Mouse (Mus musculus) hindbrain, embryonic 11.5 days (tissue): ENCODE measurements at regions not wholly inside any gene's neighbourhood (a gene's known extent, or its start where the extent isn't known, plus 50 kb on each side); places are given as distances from the start of the nearest gene placed in this dataset.

Source experiments
- ATAC-seq: fragments of 200-750 bp; cut with Nextera tagmentation; 2 replicates; pipeline ENCODE4 v1.8.0; 2017; ENCODE audit warnings: mild to moderate bottlenecking, moderate TSS enrichment, moderate library complexity; ENCODE audit not compliant: low FRiP score
- DNase-seq: peaks from one replicate; pipeline ENCODE4 v3.0.0-alpha.2; 2015; ENCODE audit warnings: low spot score
- H3K27ac ChIP-seq: fragments of 300-500 bp; sonication (generic); 2 replicates; pipeline ENCODE4 v1.5.1; 2014; ENCODE audit warnings: mild to moderate bottlenecking, low read depth, low read length
- H3K27me3 ChIP-seq: fragments of 300-500 bp; sonication (generic); 2 replicates; pipeline ENCODE4 v1.6.1; 2014; ENCODE audit warnings: mild to moderate bottlenecking, low read length, moderate library complexity, mixed read lengths; ENCODE audit not compliant: control insufficient read depth, insufficient read depth
- H3K36me3 ChIP-seq: fragments of 300-500 bp; sonication (generic); 2 replicates; pipeline ENCODE4 v1.6.1; 2014; ENCODE audit warnings: mild to moderate bottlenecking, low read length, moderate library complexity, mixed read lengths; ENCODE audit not compliant: control insufficient read depth, insufficient read depth
- H3K4me1 ChIP-seq: fragments of 300-500 bp; sonication (generic); replicated peaks from 2 replicates; pipeline ENCODE4 v1.6.1; 2014; ENCODE audit warnings: low read length, mixed read lengths; ENCODE audit not compliant: control insufficient read depth, insufficient read depth
- H3K4me2 ChIP-seq: fragments of 300-500 bp; sonication (generic); replicated peaks from 2 replicates; pipeline ENCODE4 v1.6.1; 2014; ENCODE audit warnings: mild to moderate bottlenecking, low read depth, low read length
- H3K4me3 ChIP-seq: fragments of 300-500 bp; sonication (generic); 2 replicates; pipeline ENCODE4 v1.5.1; 2014; ENCODE audit warnings: low read depth, low read length
- H3K9ac ChIP-seq: fragments of 300-500 bp; sonication (generic); 2 replicates; pipeline ENCODE4 v1.6.1; 2014; ENCODE audit warnings: low read depth, low read length
- H3K9me3 ChIP-seq: fragments of 300-500 bp; sonication (generic); 2 replicates; pipeline ENCODE4 v1.6.1; 2016; ENCODE audit warnings: low read length; ENCODE audit not compliant: control insufficient read depth
- WGBS: fragments of 180-500 bp; shearing (Covaris S2); extraction: QIAGEN DNeasy Blood & Tissue Kit; methylation state at CpG from one replicate; pipeline ENCODE4 v1.1.7; 2014; 5-methylcytosine and 5-hydroxymethylcytosine counted together

DNA sequence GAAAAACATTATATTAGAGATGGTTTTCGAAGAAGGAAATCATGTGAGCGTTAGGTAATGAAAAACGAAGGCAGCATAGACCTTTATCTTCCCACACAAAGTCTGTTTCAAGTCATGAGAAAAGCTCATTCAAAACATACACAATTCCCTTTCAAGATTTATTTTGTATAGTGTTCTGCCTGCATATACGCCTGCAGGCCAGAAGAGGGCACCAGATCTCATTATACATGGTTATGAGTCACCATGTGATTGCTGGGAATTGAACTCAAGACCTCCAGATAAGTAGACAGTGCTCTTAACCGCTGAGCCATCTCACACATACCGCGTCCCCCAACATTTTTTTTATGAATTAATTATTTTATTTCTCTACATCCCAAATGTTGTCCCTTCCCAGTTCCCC lies 578.3 kb upstream of the Ccdc54 start:
- H3K36me3 ChIP-seq, result no peaks in the 10 kb centered on the region
- 73% methylated on average over 7 of the region's 7 CpGs for whole genome bisulfite sequencing
- H3K4me1 ChIP-seq, result no peaks in the 10 kb centered on the region
- H3K27ac ChIP-seq, result no peak overlapping the region
- ATAC-seq, result no peak
- no peaks in the 10 kb centered on the region for H3K27me3 ChIP-seq
- DNase-seq, result no peak
- no peak overlapping the region for H3K9ac ChIP-seq
- no peaks in the 10 kb centered on the region for H3K9me3 ChIP-seq
- H3K4me2 ChIP-seq, result no peak overlapping the region
- no peak overlapping the region for H3K4me3 ChIP-seq

DNA sequence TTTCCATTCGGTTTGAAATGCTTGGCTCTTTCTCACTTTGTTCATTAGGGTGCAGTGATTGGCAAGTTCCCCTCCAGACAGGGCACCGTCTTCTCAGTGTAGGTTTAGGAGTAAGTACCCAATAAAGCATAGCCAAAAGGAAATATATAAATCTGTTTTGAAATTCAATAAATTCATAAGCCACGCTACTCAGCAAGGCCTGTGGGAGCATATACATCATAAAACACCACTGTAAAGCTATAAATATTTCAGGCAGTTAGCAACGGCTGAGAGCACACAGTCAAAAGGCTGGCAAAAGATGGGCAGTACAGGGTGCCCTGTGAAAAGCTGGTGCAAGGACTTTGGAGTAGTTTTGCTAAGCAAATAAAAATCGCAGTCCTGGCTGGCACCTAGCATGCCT lies 569.8 kb upstream of the Ccdc54 start:
- DNase-seq, result no peak
- Histone ChIP-seq H3K9me3 (no peaks in the 10 kb centered on the region), H3K27ac (no peak overlapping the region), H3K4me1 (no peaks in the 10 kb centered on the region), H3K36me3 (no peaks in the 10 kb centered on the region), H3K4me3 (no peak overlapping the region), H3K9ac (no peak overlapping the region), H3K27me3 (no peaks in the 10 kb centered on the region), H3K4me2 (no peak overlapping the region)
- ATAC-seq, result no peak
- WGBS, result 85% methylated on average over 5 of the region's 5 CpGs

DNA sequence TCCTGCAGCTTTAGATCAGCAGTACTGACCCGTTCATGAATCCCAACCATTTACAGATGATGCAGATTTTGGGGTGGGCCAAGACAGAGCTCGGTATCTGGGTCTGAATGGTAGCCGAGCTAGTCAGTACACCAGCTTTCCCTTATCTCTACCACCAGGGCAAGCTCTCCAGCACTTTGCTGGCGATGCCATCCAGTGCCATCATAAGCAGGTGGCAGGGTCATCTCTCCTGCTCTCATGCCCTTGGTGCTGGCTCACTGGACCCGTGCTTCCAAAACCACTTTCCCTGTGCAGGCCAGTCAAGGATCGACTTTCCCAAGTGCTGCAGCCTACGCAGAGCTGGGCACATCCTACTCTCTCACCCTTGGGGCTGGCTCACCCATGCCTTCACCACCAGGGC lies 547.6 kb upstream of the Ccdc54 start:
- Histone ChIP-seq H3K27me3 (no peaks in the 10 kb centered on the region), H3K27ac (no peak overlapping the region), H3K36me3 (no peaks in the 10 kb centered on the region), H3K4me1 (no peaks in the 10 kb centered on the region), H3K9ac (no peak overlapping the region), H3K4me2 (no peak overlapping the region), H3K9me3 (no peaks in the 10 kb centered on the region), H3K4me3 (no peak overlapping the region)
- no peak for ATAC-seq
- no peak for DNase-seq
- WGBS, result 88% methylated on average over 7 of the region's 7 CpGs

DNA sequence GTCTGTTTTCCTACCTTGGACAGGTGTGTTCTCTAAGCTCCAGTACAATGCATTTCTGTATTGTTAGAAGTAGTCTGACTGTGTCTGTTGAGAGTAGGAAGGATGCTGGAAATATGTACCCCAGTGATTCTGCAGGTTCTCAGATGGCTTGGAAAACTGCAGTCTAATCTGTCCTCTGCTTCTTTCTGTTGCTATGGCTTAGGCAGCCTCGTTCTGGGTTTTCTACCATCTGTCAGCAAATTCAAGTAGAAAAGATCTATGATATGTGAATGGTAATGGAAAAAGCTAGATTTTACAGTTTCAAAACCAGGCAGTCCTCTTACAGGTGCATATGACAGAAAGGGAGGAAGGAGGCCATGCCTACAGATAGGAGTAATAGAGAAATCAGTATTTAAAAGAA lies 528.9 kb upstream of the Ccdc54 start:
- Histone ChIP-seq H3K27me3 (no peaks in the 10 kb centered on the region), H3K36me3 (no peaks in the 10 kb centered on the region), H3K9me3 (no peaks in the 10 kb centered on the region), H3K4me3 (no peak overlapping the region), H3K4me2 (no peak overlapping the region), H3K27ac (no peak overlapping the region), H3K9ac (no peak overlapping the region), H3K4me1 (no peaks in the 10 kb centered on the region)
- DNase-seq, result no peak
- 81% methylated on average over 1 of the region's 1 CpGs for WGBS
- no peak for ATAC-seq

DNA sequence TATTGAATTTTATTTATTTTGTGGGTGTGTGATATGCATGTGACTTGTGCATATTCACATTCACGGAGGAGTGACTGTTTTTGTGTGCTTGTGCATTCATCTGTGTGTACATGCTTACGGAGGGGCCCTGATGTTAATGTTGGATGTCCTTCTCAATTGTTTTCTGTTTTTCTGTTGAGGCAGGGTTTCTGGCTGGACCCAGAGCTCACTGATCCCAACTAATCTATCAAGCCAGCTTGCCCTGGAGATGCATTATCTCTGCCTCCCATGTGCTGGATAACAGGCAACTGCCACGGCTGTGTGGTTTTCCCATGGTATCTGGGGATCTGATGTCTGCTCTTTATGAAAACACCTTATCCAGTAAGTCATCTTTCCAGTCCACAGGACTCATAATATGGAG lies 527.4 kb upstream of the Ccdc54 start:
- no peak overlapping the region for H3K4me2 ChIP-seq
- H3K9ac ChIP-seq, result no peak overlapping the region
- H3K36me3 ChIP-seq, result no peaks in the 10 kb centered on the region
- H3K9me3 ChIP-seq, result no peaks in the 10 kb centered on the region
- H3K27me3 ChIP-seq, result no peaks in the 10 kb centered on the region
- no peaks in the 10 kb centered on the region for H3K4me1 ChIP-seq
- no peak overlapping the region for H3K4me3 ChIP-seq
- DNase-seq (peak; percentile 7), ATAC-seq (peak; percentile 56; the same call in 1 of the 2 replicates)
- 46% methylated on average over 3 of the region's 3 CpGs for WGBS
- no peak overlapping the region for H3K27ac ChIP-seq

DNA sequence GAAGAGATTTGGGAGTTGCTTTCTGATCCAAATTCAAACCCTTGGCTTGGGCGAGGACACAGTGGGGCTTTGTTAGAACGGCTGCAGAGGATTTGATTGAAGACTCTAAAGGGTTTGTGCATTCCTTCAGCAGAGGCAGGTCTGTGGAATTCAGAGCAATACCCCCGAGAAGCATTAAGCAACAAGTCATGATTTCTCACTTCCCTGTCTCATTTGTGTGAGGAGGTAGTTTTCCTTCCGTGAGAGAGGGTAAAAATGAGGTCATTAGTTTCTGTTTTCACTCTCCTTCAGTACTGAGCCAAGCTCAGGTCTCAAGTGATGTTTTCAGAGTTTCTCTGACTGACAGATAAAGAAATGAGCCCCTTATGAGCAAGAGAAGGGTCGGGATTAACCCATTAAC lies 526.9 kb upstream of the Ccdc54 start:
- H3K4me1 ChIP-seq, result no peaks in the 10 kb centered on the region
- no peak overlapping the region for H3K4me2 ChIP-seq
- H3K9ac ChIP-seq, result no peak overlapping the region
- no peaks in the 10 kb centered on the region for H3K9me3 ChIP-seq
- ATAC-seq, result peak; percentile 47; the same call in 1 of the 2 replicates
- no peaks in the 10 kb centered on the region for H3K27me3 ChIP-seq
- H3K27ac ChIP-seq, result no peak overlapping the region
- no peaks in the 10 kb centered on the region for H3K36me3 ChIP-seq
- WGBS, result 25% methylated on average over 5 of the region's 5 CpGs
- peak; percentile 23 for DNase-seq
- H3K4me3 ChIP-seq, result no peak overlapping the region

DNA sequence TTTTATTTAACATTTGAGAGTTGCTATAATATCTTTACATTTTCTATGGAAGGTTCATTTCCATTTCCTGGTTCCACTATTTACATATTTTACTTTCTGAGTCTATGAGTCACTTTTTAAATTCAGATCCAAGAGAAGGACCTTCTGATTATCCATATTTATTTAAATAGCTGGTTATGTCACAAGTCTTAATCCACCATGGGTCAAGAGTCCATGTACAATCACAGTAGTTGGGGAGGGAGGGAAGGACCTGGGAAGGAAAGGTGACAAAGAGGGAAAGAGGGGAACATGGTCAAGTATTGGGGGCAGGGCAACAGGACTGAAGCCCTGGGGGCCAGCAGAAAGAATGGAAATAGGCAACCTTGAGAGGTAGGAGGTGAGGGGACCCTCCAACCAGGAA lies 518.9 kb upstream of the Ccdc54 start:
- no peaks in the 10 kb centered on the region for H3K9me3 ChIP-seq
- DNase-seq (no peak), ATAC-seq (no peak)
- H3K27ac ChIP-seq, result no peak overlapping the region
- H3K9ac ChIP-seq, result no peak overlapping the region
- H3K36me3 ChIP-seq, result no peaks in the 10 kb centered on the region
- no peak overlapping the region for H3K4me3 ChIP-seq
- H3K27me3 ChIP-seq, result no peaks in the 10 kb centered on the region
- no peak overlapping the region for H3K4me2 ChIP-seq
- H3K4me1 ChIP-seq, result no peaks in the 10 kb centered on the region

DNA sequence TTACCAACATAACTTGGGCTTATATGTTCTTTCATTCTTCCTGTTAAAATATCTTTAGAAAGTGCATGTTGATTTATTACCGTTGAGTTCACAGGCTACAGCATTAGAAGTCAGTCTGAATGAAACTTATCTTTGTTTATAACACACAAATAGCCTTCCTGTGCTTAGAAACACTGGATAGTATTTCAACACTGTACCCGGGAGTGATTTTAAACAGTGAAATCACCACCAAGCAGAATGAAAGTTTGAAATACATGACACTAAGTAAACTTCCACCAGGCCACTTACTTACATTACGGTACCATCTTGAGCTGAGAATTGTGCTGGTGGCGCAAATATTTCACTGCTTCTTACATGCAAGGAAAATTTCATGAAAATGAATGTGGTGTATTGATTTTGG lies 516.5 kb upstream of the Ccdc54 start:
- Histone ChIP-seq H3K9me3 (no peaks in the 10 kb centered on the region), H3K27me3 (no peaks in the 10 kb centered on the region), H3K4me1 (no peaks in the 10 kb centered on the region), H3K36me3 (no peaks in the 10 kb centered on the region), H3K27ac (no peak overlapping the region), H3K4me3 (no peak overlapping the region), H3K9ac (no peak overlapping the region), H3K4me2 (no peak overlapping the region)
- no peak for DNase-seq
- 89% methylated on average over 4 of the region's 4 CpGs for WGBS
- no peak for ATAC-seq

DNA sequence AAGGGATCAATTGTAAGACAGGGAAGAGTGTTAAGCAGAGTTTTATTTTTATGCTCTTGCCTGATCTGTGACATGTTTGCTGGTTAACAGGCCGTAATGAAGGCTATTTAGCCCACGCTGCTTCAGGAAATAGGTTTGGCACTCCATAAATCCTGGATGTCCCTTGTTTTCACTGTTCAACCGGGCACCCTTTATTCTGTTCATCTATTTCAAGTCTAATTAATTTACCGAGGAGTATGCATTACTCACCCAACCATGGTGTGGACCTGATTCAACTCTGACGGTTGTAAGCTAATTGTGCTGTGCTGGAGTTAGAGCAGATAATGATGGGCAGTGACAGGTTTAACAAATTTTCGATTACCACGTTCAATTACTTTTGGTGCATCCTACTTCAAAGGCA lies 495.6 kb upstream of the Ccdc54 start:
- Histone ChIP-seq H3K4me2 (no peak overlapping the region), H3K4me1 (no peaks in the 10 kb centered on the region), H3K9me3 (no peaks in the 10 kb centered on the region), H3K27ac (no peak overlapping the region), H3K27me3 (no peaks in the 10 kb centered on the region), H3K36me3 (no peaks in the 10 kb centered on the region), H3K4me3 (no peak overlapping the region), H3K9ac (no peak overlapping the region)
- WGBS, result 82% methylated on average over 7 of the region's 7 CpGs
- ATAC-seq (no peak), DNase-seq (no peak)
